Mouse (Mus musculus) heart, postnatal 0 days (tissue): ENCODE measurements at regions not wholly inside any gene's neighbourhood (a gene's known extent, or its start where the extent isn't known, plus 50 kb on each side); places are given as distances from the start of the nearest gene placed in this dataset.

Experiments used
- CTCF ChIP-seq: IDR thresholded peaks from 2 replicates; pipeline ENCODE4 v1.5.1; 2016; ENCODE audit warnings: antibody characterized with exemption, control low read depth, low read depth
- EP300 ChIP-seq: IDR thresholded peaks from 2 replicates; pipeline ENCODE4 v1.6.1; 2016; ENCODE audit warnings: antibody characterized with exemption, low read depth

GRCm38 (mm10) chr12:117417991-117418390 is 98.3 kb upstream of the Rapgef5 start:
- no peak for TF ChIP-seq CTCF
- TF ChIP-seq EP300 = no peak
